Mouse (Mus musculus) megakaryocyte-erythroid progenitor cell, adult 5-6 weeks (primary cell): ENCODE data around the gene Patl2. TPM values are rescaled to one million over a fixed set of nuclear protein-coding genes. Genes with fewer than 3 reads are reported as not detected.

Experiments
- ATAC-seq: replicated peaks from 2 replicates; pipeline ENCODE4 v1.8.0; 2016; ENCODE audit warnings: mild to moderate bottlenecking, inconsistent platforms; ENCODE audit not compliant: severe bottlenecking, poor library complexity, low FRiP score, low TSS enrichment
- total RNA-seq, 2 experiments: library from RNA; stranded (forward) in 1 of 2; stranded (reverse) in 1 of 2; fragments of 200-1000, 215-1000 nt in 1 of 2; fragments of >200 nt in 1 of 2; fragmentation: Nextera tagmentation in 1 of 2; gene quantifications; 2 replicates each; pipeline ENCODE4 v1.2.3; 2014 to 2017

The Patl2 gene
- total RNA-seq, 2 experiments from 2014 or later: not detected

DNA sequence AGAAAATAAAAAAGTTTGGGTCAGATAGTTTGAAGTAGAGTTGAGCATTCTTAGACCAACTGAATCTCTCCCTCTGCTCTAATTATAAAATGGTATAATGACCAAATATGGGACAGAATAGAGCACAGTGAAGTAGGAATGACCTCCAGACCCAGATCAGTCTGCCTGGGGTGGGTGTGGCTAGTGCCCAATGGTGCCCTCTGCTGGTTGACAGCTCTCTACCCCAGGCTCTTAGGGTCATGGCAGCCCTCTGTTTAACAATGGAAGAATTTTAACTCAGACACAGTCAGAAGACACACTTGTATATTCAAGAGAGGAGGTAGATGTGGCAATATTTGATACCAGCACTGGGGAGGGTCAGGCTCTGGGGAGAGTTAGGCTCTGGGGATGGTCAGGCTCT lies 83.9 kb downstream of the Patl2 start:
- peak; percentile 88 for ATAC-seq

DNA sequence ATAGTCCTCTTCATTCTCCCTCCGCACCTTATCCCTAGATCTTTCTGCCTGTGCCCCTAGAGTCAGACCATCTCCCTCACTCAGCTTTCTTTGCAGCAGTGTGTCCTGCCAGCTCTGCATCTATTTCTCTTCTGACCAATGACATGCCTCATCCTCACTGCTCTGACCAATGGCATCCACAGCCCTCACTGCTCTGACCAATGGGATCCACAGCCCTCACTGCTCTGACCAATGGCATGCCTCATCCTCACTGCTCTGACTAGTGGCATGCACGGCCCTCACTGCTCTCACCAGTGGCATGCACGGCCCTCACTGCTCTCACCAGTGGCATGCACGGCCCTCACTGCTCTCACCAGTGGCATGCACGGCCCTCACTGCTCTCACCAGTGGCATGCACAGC lies 88.3 kb downstream of the Patl2 start:
- peak; percentile 65; the same call in 1 of the 2 replicates for ATAC-seq

DNA sequence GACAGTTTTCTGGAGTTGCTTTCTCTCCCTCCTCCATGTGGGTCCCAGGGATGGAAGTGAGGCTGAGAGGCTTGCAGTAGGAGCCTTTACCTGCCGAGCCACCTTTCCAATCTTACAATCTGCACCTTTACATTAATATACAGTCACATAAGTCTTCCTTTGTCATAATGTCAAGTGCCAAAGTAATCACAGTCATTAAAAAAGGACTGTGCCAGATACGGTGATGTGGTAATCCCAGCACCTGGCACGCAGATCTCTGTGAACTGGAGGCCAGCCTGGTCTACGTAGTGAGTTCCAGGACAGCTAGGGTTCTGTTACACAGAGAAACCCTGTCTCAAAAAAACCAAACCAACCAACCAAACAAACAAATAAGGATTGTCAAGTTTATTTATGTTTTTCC lies 92.1 kb downstream of the Patl2 start:
- no peak for ATAC-seq

DNA sequence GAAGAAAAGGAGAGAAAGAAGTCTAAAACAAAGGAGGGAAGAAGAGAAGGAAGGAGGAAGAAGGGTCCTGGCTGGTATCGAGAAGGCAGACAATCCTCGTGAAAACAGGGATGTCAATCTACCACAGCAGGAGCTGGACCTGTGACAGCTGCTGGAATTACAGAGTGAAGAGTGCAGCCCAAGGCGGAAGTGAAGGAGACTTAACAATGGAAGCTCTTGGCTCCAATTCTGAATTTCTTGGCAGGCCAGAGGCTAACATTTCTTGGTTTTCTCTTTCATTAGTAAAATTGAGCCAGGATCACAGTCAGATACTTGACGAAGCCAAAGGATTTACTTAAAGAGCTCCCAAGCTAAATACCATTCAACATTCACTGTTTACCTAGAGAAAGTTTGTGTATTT lies 99.5 kb downstream of the Patl2 start:
- no peak for ATAC-seq

DNA sequence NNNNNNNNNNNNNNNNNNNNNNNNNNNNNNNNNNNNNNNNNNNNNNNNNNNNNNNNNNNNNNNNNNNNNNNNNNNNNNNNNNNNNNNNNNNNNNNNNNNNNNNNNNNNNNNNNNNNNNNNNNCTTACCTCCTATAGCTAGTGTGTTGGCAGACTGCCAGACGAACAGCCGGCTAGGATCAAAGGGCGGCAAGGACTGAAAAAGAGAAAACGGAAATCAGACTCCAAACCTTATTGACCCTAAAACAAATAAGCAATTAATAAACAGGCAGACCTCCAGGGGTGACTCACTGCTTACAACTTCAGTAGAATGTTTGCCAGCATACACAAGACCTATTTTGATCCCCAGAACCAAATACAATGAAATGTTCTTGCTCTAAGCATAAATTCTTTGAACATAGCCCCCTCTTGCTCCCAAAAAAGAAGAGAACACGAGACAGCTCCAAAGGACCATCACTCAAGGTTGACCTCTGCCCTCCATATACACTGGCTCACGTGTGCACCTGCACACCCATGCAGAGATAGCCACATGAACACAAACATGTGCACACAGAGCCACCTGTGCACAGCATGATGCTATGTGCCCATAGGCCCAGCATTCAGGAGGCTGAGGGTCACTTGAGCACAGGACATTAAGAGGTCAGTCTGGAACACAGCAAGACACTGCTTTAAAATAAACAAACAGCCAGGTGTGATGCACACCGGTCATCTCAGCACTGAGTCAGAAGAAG lies 104.1 kb downstream of the Patl2 start:
- no peak for ATAC-seq

Other genes starting within 250 kb of the Patl2 start
- 34.2 and 37.9 TPM in 2 replicates for gene Ctdspl2, start 230.2 kb downstream of the Patl2 start, total RNA-seq (2014; fragmentation: Nextera tagmentation)
- gene Ctdspl2, start 230.2 kb downstream of the Patl2 start, total RNA-seq (2017): 62.2 and 78.4 TPM in 2 replicates
- gene Mageb3, start 230.1 kb downstream of the Patl2 start, total RNA-seq (2014; fragmentation: Nextera tagmentation): not detected in 2 replicates
- 0.52 and 0.72 TPM in 2 replicates for gene Mageb3, start 230.1 kb downstream of the Patl2 start, total RNA-seq (2017)
- 32.2 and 35.0 TPM in 2 replicates for gene Eif3j1, start 157.6 kb downstream of the Patl2 start, total RNA-seq (2014; fragmentation: Nextera tagmentation)
- 42.7 and 46.7 TPM in 2 replicates for gene Eif3j1, start 157.6 kb downstream of the Patl2 start, total RNA-seq (2017)
- gene Spg11, start 67.8 kb downstream of the Patl2 start, total RNA-seq (2014; fragmentation: Nextera tagmentation): 9.8 and 13.1 TPM in 2 replicates
- gene Spg11, start 67.8 kb downstream of the Patl2 start, total RNA-seq (2017): 9.8 and 11.7 TPM in 2 replicates
- gene B2m, start 38.5 kb downstream of the Patl2 start, total RNA-seq (2014; fragmentation: Nextera tagmentation): 1,448 and 1,509 TPM in 2 replicates
- 1,672 and 1,891 TPM in 2 replicates for gene B2m, start 38.5 kb downstream of the Patl2 start, total RNA-seq (2017)
- gene Trim69, start 25.5 kb downstream of the Patl2 start, total RNA-seq (2014; fragmentation: Nextera tagmentation): not detected in 2 replicates
- 0.76 and 1.1 TPM in 2 replicates for gene Trim69, start 25.5 kb downstream of the Patl2 start, total RNA-seq (2017)
- gene Terb2, start 83 bp upstream of the Patl2 start, total RNA-seq (2014; fragmentation: Nextera tagmentation): not detected in 2 replicates
- not detected in 2 replicates for gene Terb2, start 83 bp upstream of the Patl2 start, total RNA-seq (2017)
- 89.6 and 95.4 TPM in 2 replicates for gene Sord, start 48.6 kb upstream of the Patl2 start, total RNA-seq (2014; fragmentation: Nextera tagmentation)
- gene Sord, start 48.6 kb upstream of the Patl2 start, total RNA-seq (2017): 115 and 122 TPM in 2 replicates
- not detected in 2 replicates for gene Duox2, start 112.3 kb upstream of the Patl2 start, total RNA-seq (2014; fragmentation: Nextera tagmentation)
- not detected in 2 replicates for gene Duox2, start 112.3 kb upstream of the Patl2 start, total RNA-seq (2017)
- not detected in 2 replicates for gene Duoxa2, start 112.7 kb upstream of the Patl2 start, total RNA-seq (2014; fragmentation: Nextera tagmentation)
- not detected in 2 replicates for gene Duoxa2, start 112.7 kb upstream of the Patl2 start, total RNA-seq (2017)
- not detected in 2 replicates for gene Duoxa1, start 127.5 kb upstream of the Patl2 start, total RNA-seq (2014; fragmentation: Nextera tagmentation)
- not detected in 2 replicates for gene Duoxa1, start 127.5 kb upstream of the Patl2 start, total RNA-seq (2017)
- gene Duox1, start 129.5 kb upstream of the Patl2 start, total RNA-seq (2014; fragmentation: Nextera tagmentation): not detected in 2 replicates
- not detected in 2 replicates for gene Duox1, start 129.5 kb upstream of the Patl2 start, total RNA-seq (2017)
- gene Shf, start 183.0 kb upstream of the Patl2 start, total RNA-seq (2014; fragmentation: Nextera tagmentation): 5.2 and 8.7 TPM in 2 replicates
- gene Shf, start 183.0 kb upstream of the Patl2 start, total RNA-seq (2017): 1.6 and 13.8 TPM in 2 replicates
- 3.5 and 11.6 TPM in 2 replicates for gene Slc28a2, start 240.3 kb upstream of the Patl2 start, total RNA-seq (2014; fragmentation: Nextera tagmentation)
- 3.2 and 4.5 TPM in 2 replicates for gene Slc28a2, start 240.3 kb upstream of the Patl2 start, total RNA-seq (2017)